13 mouse cellular contexts compared by ENCODE assay signal in the genomic region with DNA sequence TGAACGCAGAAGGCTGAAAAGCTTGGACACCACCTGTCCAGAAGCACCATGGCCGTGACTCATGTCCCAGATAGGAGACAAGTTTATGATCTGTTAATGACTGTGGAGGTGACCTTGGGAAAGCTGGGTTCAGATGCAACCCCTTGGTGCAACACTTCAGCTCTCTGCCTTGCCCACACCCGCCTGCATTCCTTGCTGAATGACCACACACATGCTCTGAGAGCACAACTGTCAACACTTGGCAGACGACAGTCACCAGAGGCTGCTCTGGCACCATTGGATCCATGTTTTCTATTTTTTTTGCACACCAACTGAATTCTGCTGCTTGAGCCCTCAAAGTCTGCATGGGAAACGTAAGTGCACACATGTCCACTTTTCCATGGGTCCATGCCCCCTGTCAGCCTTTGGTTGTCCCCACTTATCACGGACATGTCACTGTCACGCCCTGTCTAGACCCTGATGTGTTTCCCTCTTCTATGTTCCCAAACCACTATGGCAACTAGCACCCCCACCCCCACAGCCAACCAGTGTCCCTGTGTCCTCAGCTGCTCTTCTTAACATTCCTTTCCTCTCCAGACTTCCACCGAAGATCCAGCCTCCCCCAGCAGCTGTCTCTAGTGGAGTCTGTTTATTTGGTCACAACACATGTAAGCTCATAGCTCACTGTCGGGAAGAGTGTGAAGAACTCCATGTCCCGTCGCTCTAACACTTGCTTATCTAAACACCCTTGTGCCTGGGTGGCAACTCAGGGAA. TPM values are rescaled to one million over a fixed set of nuclear protein-coding genes. Genes with fewer than 3 reads are reported as not detected.
A peak's percentile ranks its signal among the peaks of the same experiment; 100 is the strongest.
DNase-seq lines count a peak whose midpoint lies in the region; ATAC-seq and TF ChIP-seq lines count a peak whose summit lies in the region.
"Had no signal": no experiment of that assay in that cellular context is flagged by ENCODE, and none has a peak within 500 bp of the region (broad histone marks: within the 10 kb centered on the region; RNA-seq: fewer than 3 reads in every experiment).

No protein-coding gene starts in this region.

- intact Hi-C loops in left cerebral cortex, adult 2 months (cut with DNase I) = no loop called here

- peak overlapping the region; percentile 38 for H3K4me2 ChIP-seq in heart, embryonic 12.5 days
- no peak overlapping the region for H3K4me2 ChIP-seq in limb, embryonic 12.5 days
- H3K4me2 ChIP-seq in myocyte (ENCODE audit: low read depth) = no peak overlapping the region
- H3K4me2 ChIP-seq: embryonic facial prominence, embryonic 13.5 days; hindbrain, embryonic 15.5 days had no signal

- no peak for TF ChIP-seq POLR2A in myocyte (IDR thresholded peaks at IDR 0.05; ENCODE audit: insufficient read length, low read depth)

- 0 out of 2 replicates have a peak, but pooled peaks cover 3% of the 10 kb centered on the region for H3K9me3 ChIP-seq in heart, embryonic 12.5 days (replicated peaks)
- peaks cover 11% of the 10 kb centered on the region; the same call in 1 of the 2 replicates for H3K9me3 ChIP-seq in limb, embryonic 12.5 days
- H3K9me3 ChIP-seq: hindbrain, embryonic 15.5 days had no signal

- H3K9ac ChIP-seq in heart, embryonic 12.5 days = no peak overlapping the region
- H3K9ac ChIP-seq in limb, embryonic 12.5 days (replicated peaks) = no peak overlapping the region
- H3K9ac ChIP-seq: embryonic facial prominence, embryonic 13.5 days; hindbrain, embryonic 15.5 days had no signal

- TF ChIP-seq CTCF in left cerebral cortex, adult 2 months (IDR thresholded peaks at IDR 0.05) = no peak

- H3K36me3 ChIP-seq in heart, embryonic 12.5 days = no peaks in the 10 kb centered on the region
- H3K36me3 ChIP-seq in limb, embryonic 12.5 days = no peaks in the 10 kb centered on the region
- no peaks in the 10 kb centered on the region for H3K36me3 ChIP-seq in myocyte (ENCODE audit: control insufficient read depth, insufficient read depth)
- H3K36me3 ChIP-seq: embryonic facial prominence, embryonic 13.5 days; hindbrain, embryonic 15.5 days had no signal

- H3K4me3 ChIP-seq in heart, embryonic 12.5 days = no peak overlapping the region
- H3K4me3 ChIP-seq in limb, embryonic 12.5 days (replicated peaks) = no peak overlapping the region
- H3K4me3 ChIP-seq in myocyte = no peak overlapping the region
- no peak overlapping the region for H3K4me3 ChIP-seq in left cerebral cortex, adult 2 months
- H3K4me3 ChIP-seq: embryonic facial prominence, embryonic 13.5 days; hindbrain, embryonic 15.5 days had no signal

- peak; percentile 19 to 32 for DNase-seq in kidney, postnatal 4 days
- DNase-seq in kidney, adult 11 months = no peak
- no peak for DNase-seq in adipocyte (ENCODE audit: low spot score)
- DNase-seq in left cerebral cortex, adult 2 months (ENCODE audit: extremely low spot score in 1 of 2, low spot score in 2 of 2) = no peak
- DNase-seq in spleen, postnatal 14 days (ENCODE audit: low spot score in 2 of 2) = no peak
- DNase-seq: adrenal gland, postnatal 10 days; retina, postnatal 1 day; thymus, postnatal 36 days had no signal

- peak; percentile 78 for ATAC-seq in heart, embryonic 12.5 days (ENCODE audit: insufficient number of reproducible peaks, low FRiP score)
- 0 out of 2 replicates have a peak, but pooled peaks have one; percentile 10 for ATAC-seq in limb, embryonic 12.5 days (ENCODE audit: insufficient number of reproducible peaks, insufficient read depth, low FRiP score, low TSS enrichment, low read depth)

- H3K27me3 ChIP-seq in heart, embryonic 12.5 days (replicated peaks) = no peaks in the 10 kb centered on the region
- H3K27me3 ChIP-seq in limb, embryonic 12.5 days = no peaks in the 10 kb centered on the region
- H3K27me3 ChIP-seq in myocyte (ENCODE audit: control insufficient read depth, insufficient read depth, insufficient read length) = peaks cover 4% of the 10 kb centered on the region
- H3K27me3 ChIP-seq: embryonic facial prominence, embryonic 13.5 days; hindbrain, embryonic 15.5 days had no signal

- peaks cover 52% of the 10 kb centered on the region for H3K4me1 ChIP-seq in heart, embryonic 12.5 days (replicated peaks)
- H3K4me1 ChIP-seq in limb, embryonic 12.5 days (replicated peaks) = peaks cover 14% of the 10 kb centered on the region
- H3K4me1 ChIP-seq: hindbrain, embryonic 15.5 days had no signal

- H3ac ChIP-seq in myocyte (ENCODE audit: control insufficient read depth, insufficient read length) = no peak overlapping the region

- peak overlapping the region; percentile 78 for H3K27ac ChIP-seq in heart, embryonic 12.5 days (ENCODE audit: poor library complexity, severe bottlenecking)
- H3K27ac ChIP-seq in limb, embryonic 12.5 days = no peak overlapping the region
- no peak overlapping the region for H3K27ac ChIP-seq in left cerebral cortex, adult 2 months
- H3K27ac ChIP-seq: embryonic facial prominence, embryonic 13.5 days; hindbrain, embryonic 15.5 days had no signal

- 23% methylated on average over 11 of the region's 11 CpGs for WGBS in heart, embryonic 12.5 days
- 41% methylated on average over 11 of the region's 11 CpGs for WGBS in limb, embryonic 12.5 days

- no peaks in the 10 kb centered on the region for H3K79me2 ChIP-seq in myocyte (ENCODE audit: control insufficient read depth, insufficient read depth)

TF ChIP-seq in myocyte, 11 proteins besides CTCF, POLR2A, EP300 and RAD21:
- peak in 2 of 3 experiments; percentile 60 to 77 for TF ChIP-seq MYOG (IDR thresholded peaks at IDR 0.05; ENCODE audit: control insufficient read depth in 1 of 3, insufficient read depth in 1 of 3, insufficient read length in 2 of 3, low read depth in 2 of 3)
- TF ChIP-seq TCF3 (IDR thresholded peaks at IDR 0.05; ENCODE audit: insufficient read length, low read depth) = peak; percentile 63
- TF ChIP-seq REST (IDR thresholded peaks at IDR 0.05; ENCODE audit: insufficient read depth, insufficient read length) = no peak
- no peak for TF ChIP-seq E2F4 (IDR thresholded peaks at IDR 0.05; ENCODE audit: insufficient read depth)
- TF ChIP-seq CEBPB (IDR thresholded peaks at IDR 0.05; ENCODE audit: insufficient read depth, poor library complexity, severe bottlenecking) = no peak
- peak; percentile 50 for TF ChIP-seq TCF12 (IDR thresholded peaks at IDR 0.05; ENCODE audit: insufficient read depth, poor library complexity, severe bottlenecking)
- peak in 2 of 3 experiments; percentile 29 to 71 for TF ChIP-seq MYOD1 (IDR thresholded peaks at IDR 0.05; ENCODE audit: control insufficient read depth in 1 of 3, insufficient read length in 2 of 3, low read depth in 2 of 3)
- no peak for TF ChIP-seq SRF (IDR thresholded peaks at IDR 0.05; ENCODE audit: control insufficient read depth, insufficient read length, low read depth)
- no peak for TF ChIP-seq MAX (IDR thresholded peaks at IDR 0.05; ENCODE audit: low read depth)
- TF ChIP-seq USF1 (IDR thresholded peaks at IDR 0.05; ENCODE audit: low read depth) = no peak
- no peak for TF ChIP-seq POLR2AphosphoS2 (IDR thresholded peaks at IDR 0.05; ENCODE audit: insufficient read length, low read depth)

RNA-seq across cellular contexts. Expression of a gene that starts 10.0 kb away (rescaled TPM):
- polyA plus RNA-seq in heart, embryonic 12.5 days (2016; fragmentation: Nextera tagmentation; extraction: Ambion mirVana) = 14.2 and 14.4 TPM in 2 replicates
- polyA plus RNA-seq in limb, embryonic 12.5 days (2016; fragmentation: Nextera tagmentation; extraction: Ambion mirVana) = 26.2 and 32.5 TPM in 2 replicates
- 0.01 TPM for polyA plus RNA-seq in myocyte (2012; fragmentation: generic; extraction: Trizol)
- total RNA-seq in left cerebral cortex, adult 2 months (2021) = 10 to 100 TPM; 86.1 to 93.1 TPM

Comparison
In these comparisons a context has a peak if more than half of its experiments do, and no peak if none do; other contexts are left out.
1. DNase-seq: peak in kidney, postnatal 4 days (2 of 2); none in kidney, adult 11 months (single experiment), adipocyte (single experiment), left cerebral cortex, adult 2 months (0 of 2) and spleen, postnatal 14 days (0 of 2).
2. RNA of a gene that starts 10.0 kb away (polyA plus RNA-seq): 26.2 to 32.5 TPM in limb, embryonic 12.5 days and 14.2 to 14.4 TPM in heart, embryonic 12.5 days; 0.01 TPM in myocyte (single experiment); every median in the first group is over 10 times any median in the second.